Mouse (Mus musculus): ENCODE measurements around the gene Dmrt2.
A peak's percentile ranks its signal among the peaks of the same experiment; 100 is the strongest.

The Dmrt2 gene

GRCm38 (mm10) chr19:25675866-25676440, 3.7 kb downstream of the Dmrt2 start:
- no peak for DNase-seq (ENCODE audit: low spot score in 2 of 2)

GRCm38 (mm10) chr19:25698850-25699249, 26.6 kb downstream of the Dmrt2 start:
- no peak for DNase-seq (ENCODE audit: low spot score in 2 of 2)

- DNase-seq (ENCODE audit: low spot score in 2 of 2) = peak; percentile 11 to 29
Observed at GRCm38 (mm10) chr19:25713382-25713781, 41.2 kb downstream of the Dmrt2 start.

- no peak for DNase-seq (ENCODE audit: low spot score in 2 of 2)
Observed at GRCm38 (mm10) chr19:25714927-25715326, 42.7 kb downstream of the Dmrt2 start.

- DNase-seq (ENCODE audit: low spot score in 2 of 2) = no peak
Observed at GRCm38 (mm10) chr19:25722616-25723015, 50.4 kb downstream of the Dmrt2 start.

All from frontal cortex, postnatal 10 days (tissue).